Mouse (Mus musculus): ENCODE measurements around the gene Dctn2. TPM values are rescaled to one million over a fixed set of nuclear protein-coding genes. Genes with fewer than 3 reads are reported as not detected.

The Dctn2 gene
- 10 to 100 TPM; 54.0 to 61.1 (median 56.9) TPM for polyA plus RNA-seq (2017; shearing (Covaris generic))

GRCm38 (mm10) chr10:127266112-127267091, at the start of gene Dctn2:
TSS of gene Dctn2 (plus strand) at chr10:127266368.
- peak; percentile 99 for ATAC-seq

DNA sequence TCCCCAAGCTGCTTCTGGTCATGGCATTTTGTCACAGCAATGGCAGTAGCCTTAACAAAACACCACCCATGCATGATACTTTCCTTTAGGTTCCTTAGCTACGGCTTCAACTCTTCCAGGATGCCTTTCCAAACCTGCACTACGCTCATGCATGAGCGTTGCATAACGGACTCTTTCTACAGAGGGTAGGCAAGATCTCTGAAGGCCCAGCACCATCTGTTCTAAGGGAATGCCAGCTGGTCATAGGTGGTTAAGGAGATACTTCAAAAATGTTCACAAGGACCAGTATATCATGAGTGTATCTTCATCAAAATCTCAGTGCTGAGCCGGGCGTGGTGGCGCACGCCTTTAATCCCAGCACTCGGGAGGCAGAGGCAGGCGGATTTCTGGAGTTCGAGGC, 49.7 kb upstream of the Dctn2 start:
- ATAC-seq = no peak

- ATAC-seq = no peak
Observed at GRCm38 (mm10) chr10:127217177-127217576, 49.0 kb upstream of the Dctn2 start.

GRCm38 (mm10) chr10:127218339-127218738, 47.8 kb upstream of the Dctn2 start:
- no peak for ATAC-seq

GRCm38 (mm10) chr10:127225213-127225612, 41.0 kb upstream of the Dctn2 start:
- no peak for ATAC-seq

- ATAC-seq = peak; percentile 97
Observed at GRCm38 (mm10) chr10:127225732-127226131, 40.4 kb upstream of the Dctn2 start.

DNA sequence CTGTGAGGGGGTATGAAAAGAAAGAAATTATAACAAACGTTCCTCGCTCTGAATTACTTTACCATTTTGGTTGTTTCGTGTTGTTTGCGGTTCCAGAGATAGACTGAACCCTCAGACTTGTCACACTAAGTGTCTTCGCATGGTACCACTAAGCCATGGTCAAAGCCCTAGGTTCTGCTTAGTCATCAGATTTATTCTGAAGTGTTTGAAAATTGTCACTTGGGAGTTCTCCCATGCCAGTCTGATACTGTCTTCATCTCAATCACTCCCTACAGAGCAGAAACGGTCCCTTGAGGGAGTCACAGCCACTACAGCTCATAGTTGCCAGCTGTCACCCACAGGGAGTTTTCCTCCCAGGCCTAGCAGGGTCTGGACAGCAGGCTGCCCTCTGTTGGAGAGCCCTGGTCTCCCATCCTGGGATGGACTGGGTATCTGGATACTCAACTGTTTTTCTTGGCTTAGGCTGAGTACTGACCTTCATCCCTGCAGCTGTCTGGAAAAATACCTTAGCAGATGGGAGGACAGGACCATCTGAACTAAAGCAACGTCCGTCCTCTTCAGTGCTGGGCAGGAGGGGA, 39.8 kb upstream of the Dctn2 start:
- ATAC-seq = no peak

GRCm38 (mm10) chr10:127227163-127227562, 39.0 kb upstream of the Dctn2 start:
- ATAC-seq = no peak

DNA sequence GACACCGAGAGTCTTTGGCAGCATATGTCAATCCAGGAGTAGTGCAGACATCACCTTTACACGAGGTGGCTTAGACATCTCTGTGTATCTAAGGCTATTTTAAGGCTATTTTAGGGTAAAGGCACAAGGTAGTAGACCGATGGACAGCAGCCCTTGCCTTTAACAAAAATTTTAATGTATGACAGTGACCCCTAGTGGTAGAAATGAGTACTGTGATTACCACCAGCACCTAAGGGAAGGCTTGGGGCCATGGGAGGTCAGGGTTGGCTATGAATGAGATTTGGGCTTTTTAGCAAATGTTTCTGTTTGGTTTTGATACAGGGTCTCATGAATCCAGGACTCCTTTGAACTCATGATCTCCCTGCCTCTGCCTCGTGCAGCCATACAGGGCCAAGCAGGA, 37.3 kb upstream of the Dctn2 start:
- ATAC-seq = no peak

- no peak for ATAC-seq
Observed at GRCm38 (mm10) chr10:127230693-127231092, 35.5 kb upstream of the Dctn2 start.

DNA sequence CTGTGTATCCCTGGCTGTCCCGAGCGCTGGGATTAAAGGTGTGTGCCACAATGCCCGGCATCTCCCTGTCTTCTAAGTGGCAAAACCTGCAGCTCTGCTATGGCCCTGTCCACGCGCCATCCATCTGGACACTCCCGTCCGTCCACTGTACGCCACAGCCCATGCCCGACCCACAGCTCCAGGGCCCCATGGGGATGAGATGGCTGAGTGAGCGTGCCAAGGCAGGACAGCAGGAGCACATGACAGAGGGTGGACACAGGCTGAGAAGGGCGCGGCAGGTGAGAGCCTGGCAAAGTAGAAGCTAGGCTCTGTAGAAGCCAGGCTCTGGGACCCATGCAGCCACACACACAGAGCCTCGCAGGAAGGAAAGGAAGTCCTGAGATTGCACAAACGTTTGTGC, 34.4 kb upstream of the Dctn2 start:
- ATAC-seq = no peak

GRCm38 (mm10) chr10:127233141-127233540, 33.0 kb upstream of the Dctn2 start:
- no peak for ATAC-seq

- ATAC-seq = no peak
Observed at GRCm38 (mm10) chr10:127236541-127236940, 29.6 kb upstream of the Dctn2 start.

DNA sequence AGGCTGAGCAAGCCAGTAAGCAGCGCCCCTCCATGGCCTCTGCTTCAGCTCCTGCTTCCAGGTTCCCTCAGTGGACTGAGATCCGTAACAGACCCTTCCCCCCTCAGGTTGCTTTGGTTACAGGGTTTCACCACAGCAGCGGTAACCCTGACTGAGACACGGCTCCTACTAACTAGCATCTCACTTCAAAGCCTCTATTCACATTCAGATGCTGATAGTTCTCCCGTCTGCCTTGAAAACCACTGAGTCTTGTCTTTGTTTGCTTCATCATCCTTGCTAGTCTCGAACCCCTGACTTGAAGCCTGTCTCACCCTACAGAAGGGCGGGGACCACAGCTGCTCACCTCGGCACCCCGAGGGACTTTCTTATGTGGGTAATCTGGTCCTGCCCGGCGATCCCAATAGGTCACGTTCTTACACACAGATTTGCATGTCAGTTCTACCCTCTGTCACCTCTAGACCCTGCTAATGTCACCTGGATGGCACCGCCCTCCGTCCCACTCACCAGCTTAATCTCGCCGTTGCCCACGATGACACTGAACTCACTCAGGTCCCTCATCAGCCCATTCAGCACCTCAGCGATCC, 27.8 kb upstream of the Dctn2 start:
- ATAC-seq = no peak

DNA sequence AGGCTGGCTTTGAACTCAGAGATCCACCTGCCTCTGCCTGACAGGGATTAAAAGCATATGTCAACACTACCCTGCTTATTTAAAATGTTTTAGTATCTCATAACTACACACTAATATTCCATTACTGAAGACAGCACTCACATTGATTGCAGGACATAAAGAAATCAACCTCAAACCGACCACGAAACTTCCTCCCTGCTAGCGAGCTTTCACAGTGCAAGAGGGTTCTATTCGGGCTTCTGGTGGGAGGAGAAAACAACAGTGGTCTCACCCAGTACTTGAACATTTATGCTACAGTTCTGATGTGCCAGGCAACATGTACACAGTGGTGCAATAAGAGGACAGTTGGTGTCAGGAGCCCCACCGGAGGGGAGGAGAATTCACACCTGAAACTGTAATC, 15.4 kb upstream of the Dctn2 start:
- no peak for ATAC-seq

DNA sequence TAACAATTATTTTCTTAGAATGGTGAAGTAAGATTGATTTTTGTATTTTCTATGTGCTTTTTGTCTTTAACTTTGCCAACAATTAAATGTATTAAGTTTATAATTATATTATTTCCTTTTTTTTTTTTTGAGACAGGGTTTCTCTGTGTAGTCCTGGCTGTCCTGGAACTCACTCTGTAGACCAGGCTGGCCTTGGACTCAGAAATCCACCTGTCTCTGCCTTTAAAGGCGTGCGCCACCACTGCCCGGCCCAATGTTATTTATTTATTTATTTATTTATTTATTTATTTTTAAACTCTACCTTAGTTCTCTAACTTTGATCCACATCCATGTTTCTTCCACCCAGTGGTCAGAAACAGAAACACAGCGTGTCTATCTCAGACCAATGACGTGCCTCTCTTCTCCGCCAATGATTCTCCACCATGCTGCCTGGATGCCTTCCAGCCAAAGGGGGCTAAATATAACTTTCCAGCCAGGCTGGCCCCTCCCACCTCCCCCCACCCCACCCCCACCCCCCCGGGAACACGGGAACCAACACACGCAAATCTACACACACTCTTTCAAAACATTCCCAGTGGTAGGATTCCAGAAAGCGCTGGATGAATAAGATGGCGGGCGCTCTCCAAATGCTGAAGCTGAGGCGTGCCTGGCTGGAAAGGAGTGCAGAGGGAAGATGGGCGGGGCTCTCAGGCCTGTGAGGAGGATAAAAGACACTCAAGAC, 10.4 kb upstream of the Dctn2 start:
- ATAC-seq = no peak

DNA sequence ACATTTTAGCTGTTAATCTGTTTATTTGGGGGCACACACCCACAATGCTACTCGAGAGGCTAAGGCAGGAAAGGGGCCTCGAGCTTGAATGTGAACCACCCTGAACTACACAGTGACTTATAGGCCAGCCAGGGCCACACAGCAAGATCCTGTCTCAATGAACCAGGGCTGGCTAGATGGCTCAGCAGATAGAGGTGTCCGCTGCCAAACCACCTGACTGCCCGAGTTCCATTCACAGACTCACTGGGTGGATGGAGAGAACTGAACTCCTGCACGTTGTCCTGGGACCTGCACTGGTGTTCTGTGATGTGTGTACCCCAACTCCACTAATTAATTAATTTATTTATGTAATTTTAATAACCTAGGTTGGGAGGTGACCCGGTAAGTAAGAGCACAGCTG, 8.4 kb upstream of the Dctn2 start:
- no peak for ATAC-seq

- ATAC-seq = no peak
Observed at GRCm38 (mm10) chr10:127258489-127258888, 7.7 kb upstream of the Dctn2 start.

DNA sequence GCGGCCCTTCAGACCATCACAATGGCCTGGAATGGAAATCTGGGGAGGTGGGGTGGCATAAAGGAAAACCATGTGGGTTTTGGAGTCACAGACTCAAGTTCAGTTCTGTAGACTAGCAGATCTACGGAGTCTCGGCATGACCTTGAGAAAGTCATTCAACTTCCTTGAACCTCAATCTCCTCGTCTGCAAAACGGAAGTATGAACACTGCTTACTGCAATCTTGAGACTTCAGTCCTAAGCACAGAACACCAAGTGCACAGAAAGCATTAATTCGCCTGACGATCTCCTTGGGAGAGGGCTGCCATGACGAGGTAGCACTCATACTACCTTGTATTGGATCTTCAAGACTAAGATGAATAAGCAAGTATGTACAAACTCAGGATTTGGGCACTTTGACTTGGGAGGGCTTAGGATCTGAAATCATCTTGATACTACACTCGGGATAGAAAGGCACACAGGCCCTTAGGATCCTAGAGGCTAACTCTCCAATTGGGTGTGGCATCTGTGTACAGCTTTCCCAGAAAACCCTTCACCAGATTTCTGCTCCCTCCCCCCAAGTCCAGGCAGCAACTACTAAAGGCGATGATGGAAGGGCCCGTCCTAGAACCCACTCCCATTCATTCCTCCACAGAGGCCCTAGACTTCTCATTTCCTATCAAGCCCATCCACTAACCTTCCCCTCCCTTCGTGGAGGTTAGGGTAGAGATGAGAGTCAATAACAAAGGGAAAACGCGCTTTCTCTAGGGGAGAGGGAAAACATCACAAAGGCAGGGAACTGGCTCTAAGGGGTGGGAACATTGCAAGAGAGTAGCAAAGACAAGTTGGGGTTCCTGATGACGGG, 4.2 kb upstream of the Dctn2 start:
- no peak for ATAC-seq

DNA sequence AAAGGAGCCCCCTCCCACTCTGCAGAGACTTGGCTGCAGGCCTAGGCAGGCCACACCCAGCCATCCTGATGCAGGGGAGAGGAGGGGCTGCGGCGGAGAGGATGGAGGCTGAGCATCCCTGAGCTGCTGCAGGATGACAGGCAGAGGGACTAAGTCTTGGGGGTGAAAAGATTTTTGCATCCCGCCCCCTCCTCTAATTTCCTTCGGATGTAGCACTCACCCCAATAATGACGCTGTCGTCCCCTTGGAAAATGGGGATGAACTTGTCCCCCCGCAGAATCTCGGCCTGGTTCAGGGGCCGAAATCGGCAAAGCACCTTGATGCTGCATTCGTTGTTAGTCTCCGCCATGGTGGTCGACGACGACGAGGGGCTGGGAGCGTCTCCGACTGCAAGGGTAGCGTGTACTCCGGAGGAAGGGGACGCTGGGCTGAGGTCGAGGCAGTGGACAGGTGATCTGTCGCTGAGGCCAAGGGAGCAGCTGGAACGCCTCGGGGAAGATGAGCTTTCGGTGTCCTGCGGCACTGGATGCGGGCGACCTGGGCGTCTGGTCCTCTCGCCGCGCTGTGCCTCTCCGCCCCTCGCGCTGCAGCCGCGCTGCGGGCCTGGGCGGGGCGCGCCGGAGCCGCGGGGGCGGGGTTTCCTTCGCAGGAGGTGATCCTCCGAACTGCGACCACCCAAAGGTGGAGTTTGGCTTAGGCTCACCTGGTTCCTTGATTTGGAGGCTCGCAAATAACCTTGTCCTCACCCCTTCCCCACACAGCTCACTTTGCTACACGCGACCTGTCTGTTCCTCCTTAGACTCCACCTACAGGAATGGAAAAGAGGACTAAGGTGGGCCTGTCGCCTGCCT, 3.4 kb upstream of the Dctn2 start, which contains the start of gene Kif5a:
Kif5a (minus strand) TSS at position 801 of the 851 bp plus-strand sequence.
- ATAC-seq = no peak

- ATAC-seq = no peak
Observed at GRCm38 (mm10) chr10:127263631-127264030, 2.5 kb upstream of the Dctn2 start.

All from inflammation-experienced regulatory T-cells, adult 6 months (primary cell).